Mouse (Mus musculus): ENCODE data around the gene Heca. TPM values are rescaled to one million over a fixed set of nuclear protein-coding genes. Genes with fewer than 3 reads are reported as not detected.
"Not testable (repeated sequence)": the region's sequence is repeated elsewhere in the genome, so short reads cannot be mapped to it uniquely, and the experiment has no call there.

Gene Heca
- polyA plus RNA-seq, 1 experiment, result 17.1 TPM

- Histone ChIP-seq H3K4me3 (ENCODE audit: insufficient read depth, low read length) (no peak overlapping the region), H3K4me1 (ENCODE audit: control insufficient read depth, insufficient read depth, low read length) (peaks cover 4% of the 10 kb centered on the region), H3K27ac (ENCODE audit: insufficient read depth, low read length) (no peak overlapping the region)
- TF ChIP-seq POLR2A (IDR thresholded peaks at IDR 0.05; ENCODE audit: extremely low read depth, insufficient read depth, low read length) (no peak), CTCF (IDR thresholded peaks at IDR 0.05; ENCODE audit: extremely low read depth, insufficient read depth, low read length) (no peak)
Measured at GRCm38 (mm10) chr10:17844781-17845537, 102.9 kb downstream of the Heca start.

- TF ChIP-seq POLR2A (IDR thresholded peaks at IDR 0.05; ENCODE audit: extremely low read depth, insufficient read depth, low read length) (no peak), CTCF (IDR thresholded peaks at IDR 0.05; ENCODE audit: extremely low read depth, insufficient read depth, low read length) (no peak)
- H3K27ac ChIP-seq (ENCODE audit: insufficient read depth, low read length), result peak overlapping the region; percentile 56; the same call in 1 of the 2 replicates
Measured at GRCm38 (mm10) chr10:17842030-17842429, 105.8 kb downstream of the Heca start.

GRCm38 (mm10) chr10:17836275-17836674 lies 111.6 kb downstream of the Heca start:
- TF ChIP-seq CTCF (IDR thresholded peaks at IDR 0.05; ENCODE audit: extremely low read depth, insufficient read depth, low read length) (no peak), POLR2A (IDR thresholded peaks at IDR 0.05; ENCODE audit: extremely low read depth, insufficient read depth, low read length) (no peak)
- H3K27ac ChIP-seq (ENCODE audit: insufficient read depth, low read length), result no peak overlapping the region
- no peak overlapping the region for H3K4me3 ChIP-seq (ENCODE audit: insufficient read depth, low read length)
- no peaks in the 10 kb centered on the region; the same call in 1 of the 2 replicates for H3K4me1 ChIP-seq (ENCODE audit: control insufficient read depth, insufficient read depth, low read length)

More at GRCm38 (mm10) chr10:17842030-17842429, 105.8 kb downstream of the Heca start:
- Histone ChIP-seq H3K4me3 (ENCODE audit: insufficient read depth, low read length) (no peak overlapping the region), H3K4me1 (ENCODE audit: control insufficient read depth, insufficient read depth, low read length) (peaks cover 4% of the 10 kb centered on the region)

GRCm38 (mm10) chr10:17835031-17835430 lies 112.8 kb downstream of the Heca start:
- TF ChIP-seq POLR2A (IDR thresholded peaks at IDR 0.05; ENCODE audit: extremely low read depth, insufficient read depth, low read length) (no peak), CTCF (IDR thresholded peaks at IDR 0.05; ENCODE audit: extremely low read depth, insufficient read depth, low read length) (no peak)
- Histone ChIP-seq H3K4me3 (ENCODE audit: insufficient read depth, low read length) (no peak overlapping the region; the same call in 1 of the 2 replicates), H3K4me1 (ENCODE audit: control insufficient read depth, insufficient read depth, low read length) (no peaks in the 10 kb centered on the region; the same call in 1 of the 2 replicates), H3K27ac (ENCODE audit: insufficient read depth, low read length) (peak overlapping the region; percentile 77)

- TF ChIP-seq POLR2A (IDR thresholded peaks at IDR 0.05; ENCODE audit: extremely low read depth, insufficient read depth, low read length) (no peak), CTCF (IDR thresholded peaks at IDR 0.05; ENCODE audit: extremely low read depth, insufficient read depth, low read length) (no peak)
- H3K4me1 ChIP-seq (ENCODE audit: control insufficient read depth, insufficient read depth, low read length), result no peaks in the 10 kb centered on the region; the same call in 1 of the 2 replicates
- H3K4me3 ChIP-seq (ENCODE audit: insufficient read depth, low read length), result no peak overlapping the region
- no peak overlapping the region for H3K27ac ChIP-seq (ENCODE audit: insufficient read depth, low read length)
Measured at GRCm38 (mm10) chr10:17831041-17831440, 116.8 kb downstream of the Heca start.

GRCm38 (mm10) chr10:17829205-17829604 lies 118.7 kb downstream of the Heca start:
- H3K4me3 ChIP-seq (ENCODE audit: insufficient read depth, low read length), result no peak overlapping the region
- TF ChIP-seq POLR2A (IDR thresholded peaks at IDR 0.05; ENCODE audit: extremely low read depth, insufficient read depth, low read length) (no peak), CTCF (IDR thresholded peaks at IDR 0.05; ENCODE audit: extremely low read depth, insufficient read depth, low read length) (no peak)
- no peak overlapping the region for H3K27ac ChIP-seq (ENCODE audit: insufficient read depth, low read length)
- H3K4me1 ChIP-seq (ENCODE audit: control insufficient read depth, insufficient read depth, low read length), result no peaks in the 10 kb centered on the region

- H3K4me3 ChIP-seq (ENCODE audit: insufficient read depth, low read length), result no peak overlapping the region
- H3K27ac ChIP-seq (ENCODE audit: insufficient read depth, low read length), result no peak overlapping the region
- TF ChIP-seq CTCF (IDR thresholded peaks at IDR 0.05; ENCODE audit: extremely low read depth, insufficient read depth, low read length) (no peak), POLR2A (IDR thresholded peaks at IDR 0.05; ENCODE audit: extremely low read depth, insufficient read depth, low read length) (no peak)
- no peaks in the 10 kb centered on the region for H3K4me1 ChIP-seq (ENCODE audit: control insufficient read depth, insufficient read depth, low read length)
Measured at GRCm38 (mm10) chr10:17827391-17827790, 120.5 kb downstream of the Heca start.

GRCm38 (mm10) chr10:17820422-17820821 lies 127.4 kb downstream of the Heca start:
- H3K4me1 ChIP-seq (ENCODE audit: control insufficient read depth, insufficient read depth, low read length); H3K27ac ChIP-seq (ENCODE audit: insufficient read depth, low read length): not testable (repeated sequence)

More at GRCm38 (mm10) chr10:17820422-17820821, 127.4 kb downstream of the Heca start:
- not testable (repeated sequence) for H3K4me3 ChIP-seq (ENCODE audit: insufficient read depth, low read length)

Other genes with a start within 250 kb of the Heca start
- gene Cited2, start 224.8 kb downstream of the Heca start, polyA plus RNA-seq (2012; rRNA removed), result 36.0 and 41.9 TPM in 2 replicates
- gene Txlnb, start 151.8 kb downstream of the Heca start, polyA plus RNA-seq (2012; rRNA removed), result 0.89 and 0.98 TPM in 2 replicates
- gene Abracl, start 75.2 kb upstream of the Heca start, polyA plus RNA-seq (2012; rRNA removed), result 23.0 and 24.3 TPM in 2 replicates
- 74.5 and 80.7 TPM in 2 replicates for gene Reps1, start 107.8 kb upstream of the Heca start, polyA plus RNA-seq (2012; rRNA removed)

All from cortical plate, adult 2 months (tissue).